Mouse (Mus musculus) cerebellum, adult 9-10 months (tissue): Measurements from ENCODE around the gene Kcnj1.

ENCODE experiments used
- DNase-seq: peaks from one replicate; pipeline ENCODE4 v3.0.0; 2022

The Kcnj1 gene

GRCm38 (mm10) chr9:32400662-32401161 is 28.4 kb downstream of the Kcnj1 start:
- no peak for DNase-seq

- peak; percentile 51 for DNase-seq
These were observed 33.1 kb downstream of the Kcnj1 start for GRCm38 (mm10) chr9:32405191-32405925.

- DNase-seq = no peak
These were observed 36.4 kb downstream of the Kcnj1 start for GRCm38 (mm10) chr9:32408730-32409059.

DNA sequence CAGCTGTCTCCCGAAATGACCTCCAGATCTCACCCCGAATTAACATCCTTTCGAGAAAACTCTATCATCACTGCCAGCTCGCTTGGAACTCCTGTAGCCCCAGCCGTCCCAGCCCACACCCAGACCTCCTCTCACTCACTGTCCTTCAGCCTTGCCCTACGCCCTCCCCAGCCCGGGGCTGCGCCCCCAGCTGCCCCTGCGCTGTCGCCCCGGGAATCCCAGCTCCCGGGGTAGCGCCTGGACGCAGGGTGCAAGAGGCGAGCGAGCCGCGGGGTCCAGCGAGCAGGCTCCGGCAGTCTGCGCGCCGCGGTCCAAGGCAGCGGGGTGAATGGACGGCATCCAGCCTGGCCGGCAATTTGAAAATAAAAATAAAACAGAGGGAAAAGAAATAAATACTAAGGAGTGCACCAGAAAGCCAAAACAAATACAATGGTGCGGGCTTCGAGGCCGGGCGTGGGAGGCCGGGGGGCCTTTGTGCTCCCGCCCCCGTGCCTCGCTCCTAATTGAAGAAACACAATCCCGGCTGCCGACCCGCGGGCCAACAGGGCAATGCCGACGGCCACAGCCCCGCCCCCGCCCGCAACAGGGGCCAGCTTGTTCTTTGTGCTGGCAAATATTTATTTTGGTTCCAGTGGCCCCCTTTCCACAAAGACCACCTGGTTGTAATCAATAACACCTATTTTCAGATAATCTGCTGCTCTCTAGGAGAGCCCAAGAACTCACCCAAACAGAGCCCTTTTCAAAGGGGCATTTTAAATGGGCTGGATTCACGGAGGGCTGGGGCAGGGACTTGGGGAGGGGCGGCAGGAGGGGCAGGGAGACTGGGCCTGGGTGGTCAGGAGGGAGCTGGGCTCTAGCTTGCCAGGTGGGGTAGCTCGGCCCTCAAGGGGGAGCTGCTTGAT is 37.0 kb downstream of the Kcnj1 start:
- DNase-seq = no peak

- no peak for DNase-seq
These were observed 38.4 kb downstream of the Kcnj1 start for GRCm38 (mm10) chr9:32410671-32411070.

DNA sequence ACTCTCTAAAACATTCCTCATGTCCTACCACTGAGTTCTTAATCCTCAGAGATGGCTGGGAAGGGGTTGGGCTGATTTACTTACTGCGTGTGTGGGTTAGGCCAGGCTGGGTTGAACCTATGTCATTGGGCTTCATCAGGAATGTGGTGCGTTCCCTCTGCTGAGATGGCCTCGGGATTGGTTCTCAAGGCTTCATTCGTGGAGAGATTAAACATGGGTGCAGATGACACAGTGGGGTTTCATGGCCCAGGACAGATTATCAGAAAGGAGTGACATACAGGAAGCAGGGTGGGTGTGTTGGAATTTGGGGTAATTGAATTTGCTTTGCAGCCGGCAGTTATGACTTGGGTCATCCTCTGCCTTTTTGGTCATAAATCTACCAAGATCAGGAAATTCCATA is 39.2 kb downstream of the Kcnj1 start:
- no peak for DNase-seq

- DNase-seq = no peak
These were observed 40.7 kb downstream of the Kcnj1 start for GRCm38 (mm10) chr9:32412836-32413580.

GRCm38 (mm10) chr9:32414956-32415355 is 42.7 kb downstream of the Kcnj1 start:
- no peak for DNase-seq

GRCm38 (mm10) chr9:32415952-32416351 is 43.7 kb downstream of the Kcnj1 start:
- DNase-seq = no peak

GRCm38 (mm10) chr9:32417466-32418116 is 45.3 kb downstream of the Kcnj1 start:
- no peak for DNase-seq

GRCm38 (mm10) chr9:32420711-32421110 is 48.4 kb downstream of the Kcnj1 start:
- no peak for DNase-seq

- no peak for DNase-seq
These were observed 53.0 kb downstream of the Kcnj1 start for GRCm38 (mm10) chr9:32425321-32425720.

DNA sequence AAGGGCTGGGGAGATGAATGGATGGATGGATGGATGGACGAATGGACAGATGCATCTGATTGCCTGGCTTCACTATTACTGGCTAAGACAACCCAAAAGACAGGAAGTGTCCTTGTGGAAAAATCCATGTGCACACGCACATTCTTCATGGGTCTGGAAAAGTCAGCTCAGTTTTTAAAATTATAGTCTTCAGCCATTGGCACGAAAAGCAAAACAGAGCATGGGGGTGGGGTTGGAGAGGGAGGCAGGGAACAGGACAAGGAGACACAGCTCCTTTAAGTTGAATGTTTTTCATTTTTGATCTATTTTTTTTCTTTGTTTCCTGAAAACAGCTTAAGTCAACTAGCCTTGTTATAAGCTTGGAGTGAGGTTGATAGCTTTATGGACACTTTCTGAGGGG is 58.8 kb downstream of the Kcnj1 start:
- DNase-seq = no peak

DNA sequence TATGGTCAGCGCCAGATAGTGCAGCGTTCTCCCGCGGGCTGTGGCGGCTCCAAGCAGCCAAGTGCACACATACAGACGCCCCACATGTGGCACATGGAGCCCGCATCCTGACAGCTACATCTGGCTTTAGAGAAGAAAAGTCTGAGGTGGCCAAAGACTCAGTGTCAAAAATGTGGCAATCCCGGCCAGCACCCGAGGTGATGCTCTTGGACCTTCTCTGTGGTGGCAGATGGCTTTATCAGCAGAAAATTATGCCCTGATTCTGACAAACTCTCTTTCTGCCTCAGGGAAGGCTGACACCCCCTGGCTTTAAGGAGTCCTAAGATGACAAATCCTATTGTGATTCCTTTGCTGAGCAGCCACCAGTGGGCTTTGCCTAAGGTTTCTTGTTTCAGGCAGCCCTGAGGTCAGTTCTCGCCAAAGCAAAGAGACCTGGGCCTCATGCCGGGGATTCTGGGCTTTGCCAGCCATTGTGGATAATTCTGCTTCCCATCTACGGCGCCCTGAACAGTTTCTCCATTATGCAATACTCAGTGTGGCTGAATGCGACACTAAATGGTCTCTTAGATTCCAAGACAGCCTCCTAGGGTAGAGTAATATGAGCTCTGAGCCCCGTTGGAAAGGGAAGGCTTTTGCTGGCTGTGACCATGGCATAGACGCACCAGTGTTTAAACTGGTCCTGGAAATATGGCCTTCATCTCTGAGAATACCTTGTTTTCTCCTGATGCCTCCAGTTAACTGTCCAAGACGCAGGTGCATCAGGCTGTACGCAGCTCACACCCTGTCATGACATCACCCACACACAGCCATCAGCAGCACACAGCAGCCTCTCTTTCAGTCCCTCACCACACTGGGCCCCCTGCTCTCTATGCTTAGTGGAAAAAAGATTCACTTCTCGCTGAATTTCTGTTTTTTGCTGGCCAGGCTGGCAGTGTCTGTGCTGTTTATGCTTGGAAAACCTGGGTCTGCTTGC is 62.2 kb downstream of the Kcnj1 start:
- peak; percentile 2 for DNase-seq

DNA sequence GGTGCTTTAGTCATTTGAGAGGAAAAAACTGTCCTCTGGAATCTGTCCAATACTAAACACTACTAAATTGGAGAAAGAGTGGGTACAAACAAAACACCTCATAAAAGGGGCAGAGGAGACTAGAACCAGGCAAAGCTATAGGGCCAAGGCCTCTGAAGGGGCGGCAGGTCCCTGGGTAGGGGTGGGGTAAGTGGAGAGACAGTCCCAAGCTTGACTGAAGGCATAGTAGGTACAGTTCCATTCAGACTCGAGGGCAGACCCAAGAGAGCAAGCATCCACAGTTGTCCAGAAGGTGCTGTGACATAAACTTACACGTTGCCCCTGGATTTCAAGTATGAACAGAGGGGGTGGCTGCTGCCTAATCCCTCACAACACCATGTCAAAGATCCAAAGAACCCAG is 70.8 kb downstream of the Kcnj1 start:
- no peak for DNase-seq

GRCm38 (mm10) chr9:32443817-32444216 is 71.5 kb downstream of the Kcnj1 start:
- no peak for DNase-seq

DNA sequence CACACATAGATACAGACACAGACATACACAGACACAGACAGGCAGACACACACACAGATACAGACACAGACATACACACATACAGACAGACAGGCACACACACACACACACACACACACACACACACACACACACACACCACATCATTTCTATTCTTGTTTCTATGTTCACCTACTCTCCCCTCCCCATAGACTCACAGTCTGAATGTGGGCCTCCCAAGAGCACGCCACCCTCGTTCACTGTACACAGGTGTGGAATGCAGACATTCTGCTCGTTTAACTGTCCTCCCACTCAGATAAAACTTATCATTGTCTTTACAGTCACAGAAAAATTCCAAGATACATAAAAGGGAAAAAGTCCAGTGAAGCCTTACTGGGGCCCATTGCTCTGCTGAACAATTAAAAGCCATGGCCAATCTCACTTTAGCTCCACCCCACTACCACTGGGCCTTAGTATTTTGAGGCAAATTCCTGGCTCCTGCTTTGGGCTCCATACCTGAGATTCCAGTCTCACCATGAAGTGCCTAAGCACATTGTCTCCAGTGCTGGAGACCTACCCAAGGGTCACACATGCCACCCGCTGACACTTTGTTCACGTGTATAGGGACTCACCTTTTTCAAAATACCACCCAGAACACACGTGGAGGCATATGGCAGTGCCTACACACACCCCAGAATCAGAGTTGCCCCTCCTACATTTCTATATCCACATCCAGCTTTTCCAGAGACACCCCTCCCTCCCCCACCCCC is 72.3 kb downstream of the Kcnj1 start:
- no peak for DNase-seq

- DNase-seq = no peak
These were observed 73.5 kb downstream of the Kcnj1 start for GRCm38 (mm10) chr9:32445789-32446188.

DNA sequence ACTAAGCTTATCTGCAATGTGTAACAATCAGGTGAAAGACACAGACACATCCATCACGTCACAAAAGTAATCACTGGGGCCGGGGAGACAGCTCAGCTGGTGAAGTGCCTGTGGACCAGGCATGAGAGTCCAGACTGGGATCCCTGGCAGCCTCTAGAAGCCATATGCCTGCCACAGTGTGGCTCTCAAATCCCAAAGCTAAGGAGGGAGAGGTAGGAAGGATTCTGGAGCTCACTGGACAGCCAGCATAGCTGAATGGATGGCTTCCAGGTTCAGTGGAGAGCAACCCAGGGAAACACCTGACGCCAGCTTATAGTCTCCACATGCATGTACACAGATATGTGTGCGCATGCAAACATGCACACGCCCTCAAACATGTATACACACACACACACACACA is 76.5 kb downstream of the Kcnj1 start:
- DNase-seq = no peak
